Mouse (Mus musculus) liver, embryonic 14.5 days (tissue): ENCODE measurements around the gene Rhox13. TPM values are rescaled to one million over a fixed set of nuclear protein-coding genes. Genes with fewer than 3 reads are reported as not detected.

ENCODE experiments used
- ATAC-seq: fragments of 200-750 bp; cut with Nextera tagmentation; 2 replicates; pipeline ENCODE4 v1.8.0; 2017; ENCODE audit warnings: moderate number of reproducible peaks, mild to moderate bottlenecking, moderate library complexity; ENCODE audit not compliant: insufficient read depth
- DNase-seq, 3 experiments: peaks; one replicate each; pipeline ENCODE4 v3.0.0-alpha.2; 2012 to 2013; ENCODE audit warnings: low read depth in 3 of 3, low spot score in 3 of 3
- H3K27ac ChIP-seq: fragments of 300-500 bp; sonication (generic); 2 replicates; pipeline ENCODE4 v1.5.1; 2014; ENCODE audit warnings: moderate library complexity, mild to moderate bottlenecking, control low read depth, inconsistent platforms
- H3K27me3 ChIP-seq: fragments of 300-500 bp; sonication (generic); 2 replicates; pipeline ENCODE4 v1.6.1; 2014; ENCODE audit warnings: mild to moderate bottlenecking, low read length, moderate library complexity; ENCODE audit not compliant: control insufficient read depth, insufficient read depth
- H3K36me3 ChIP-seq: fragments of 300-500 bp; sonication (generic); replicated peaks from 2 replicates; pipeline ENCODE4 v1.6.1; 2014; ENCODE audit warnings: low read depth; ENCODE audit not compliant: control insufficient read depth, insufficient read depth
- H3K4me1 ChIP-seq, 2 experiments: fragments of 200-500 bp in 1 of 2; fragments of 300-500 bp in 1 of 2; sonication (generic) in 1 of 2; replicated peaks; 2 replicates each; pipeline ENCODE4 v1.6.1; 2012 to 2014; ENCODE audit warnings: antibody characterized with exemption in 1 of 2, inconsistent platforms in 1 of 2, low read length in 1 of 2; ENCODE audit not compliant: control insufficient read depth in 2 of 2, insufficient read depth in 2 of 2
- H3K4me2 ChIP-seq: fragments of 300-500 bp; sonication (generic); 2 replicates; pipeline ENCODE4 v1.6.1; 2014; ENCODE audit warnings: low read depth, mild to moderate bottlenecking, control low read depth, moderate library complexity
- H3K4me3 ChIP-seq, 2 experiments: fragments of 200-500 bp in 1 of 2; fragments of 300-500 bp in 1 of 2; sonication (generic) in 1 of 2; 2 replicates each; pipeline ENCODE4 v1.5.1; 2012 to 2014; ENCODE audit warnings: low read depth in 2 of 2, low read length in 2 of 2, mild to moderate bottlenecking in 2 of 2, control low read depth in 1 of 2, inconsistent platforms in 1 of 2, moderate library complexity in 1 of 2; ENCODE audit not compliant: insufficient read depth in 1 of 2
- H3K9ac ChIP-seq: fragments of 300-500 bp; sonication (generic); replicated peaks from 2 replicates; pipeline ENCODE4 v1.6.1; 2014; ENCODE audit warnings: mild to moderate bottlenecking, control low read depth, moderate library complexity
- H3K9me3 ChIP-seq: fragments of 300-500 bp; sonication (generic); 2 replicates; pipeline ENCODE4 v1.6.1; 2016; ENCODE audit warnings: low read length, mixed read lengths; ENCODE audit not compliant: control insufficient read depth
- CTCF ChIP-seq: IDR thresholded peaks from 2 replicates; pipeline ENCODE4 v1.5.1; 2016; ENCODE audit warnings: antibody characterized with exemption, low read depth, control low read depth
- EP300 ChIP-seq: IDR thresholded peaks from 2 replicates; pipeline ENCODE4 v1.6.1; 2016; ENCODE audit warnings: antibody characterized with exemption, low read depth
- WGBS: fragments of 180-500 bp; shearing (Covaris S2); extraction: QIAGEN DNeasy Blood & Tissue Kit; methylation state at CpG from one replicate; pipeline ENCODE4 v1.1.7; 2014; ENCODE audit not compliant: insufficient replicate concordance; 5-methylcytosine and 5-hydroxymethylcytosine counted together
- polyA plus RNA-seq, 2 experiments: library from polyadenylated mRNA; depleted of rRNA in 1 of 2; stranded (reverse) in 1 of 2; unstranded in 1 of 2; fragments of >200 nt; fragmentation: Nextera tagmentation in 1 of 2; extraction: Ambion mirVana in 1 of 2; gene quantifications; 2 replicates each; pipeline versions ENCODE4 v1.2.1 to v1.2.3; 2012 to 2014

Rhox13 gene
- polyA plus RNA-seq, 2 experiments: not detected

GRCm38 (mm10) chrX:38159097-38159496 is 38.1 kb downstream of the Rhox13 start:
- Histone ChIP-seq H3K4me1 (no peaks in the 10 kb centered on the region), H3K4me3 (no peak overlapping the region), H3K36me3 (no peaks in the 10 kb centered on the region), H3K27ac (no peak overlapping the region), H3K4me2 (no peak overlapping the region), H3K9me3 (no peaks in the 10 kb centered on the region), H3K9ac (no peak overlapping the region), H3K27me3 (no peaks in the 10 kb centered on the region)
- no peak for ATAC-seq
- DNase-seq: no peak
- WGBS: 32% methylated on average over 1 of the region's 1 CpGs
- no peak for TF ChIP-seq CTCF
- TF ChIP-seq EP300: no peak

- no peak overlapping the region for H3K4me2 ChIP-seq
- DNase-seq (no peak), ATAC-seq (no peak)
- no peak overlapping the region for H3K9ac ChIP-seq
- TF ChIP-seq CTCF (no peak), EP300 (no peak)
- H3K27ac ChIP-seq: no peak overlapping the region
- no peaks in the 10 kb centered on the region for H3K4me1 ChIP-seq
- H3K27me3 ChIP-seq: no peaks in the 10 kb centered on the region
- 68% methylated on average over 3 of the region's 3 CpGs for WGBS
- H3K36me3 ChIP-seq: no peaks in the 10 kb centered on the region
- H3K9me3 ChIP-seq: no peaks in the 10 kb centered on the region
- H3K4me3 ChIP-seq: no peak overlapping the region
Observed at GRCm38 (mm10) chrX:38165315-38165714, 44.3 kb downstream of the Rhox13 start.

- TF ChIP-seq EP300 (no peak), CTCF (no peak)
- Histone ChIP-seq H3K9me3 (no peaks in the 10 kb centered on the region), H3K4me2 (no peak overlapping the region), H3K27ac (no peak overlapping the region), H3K4me3 (no peak overlapping the region), H3K4me1 (no peaks in the 10 kb centered on the region), H3K27me3 (no peaks in the 10 kb centered on the region), H3K36me3 (no peaks in the 10 kb centered on the region), H3K9ac (no peak overlapping the region)
- DNase-seq: no peak
- no peak for ATAC-seq
- 63% methylated on average over 9 of the region's 9 CpGs for WGBS
Observed at GRCm38 (mm10) chrX:38166064-38166463, 45.0 kb downstream of the Rhox13 start.

- no peak overlapping the region for H3K4me3 ChIP-seq
- H3K27ac ChIP-seq: no peak overlapping the region
- no peak overlapping the region for H3K4me2 ChIP-seq
- TF ChIP-seq CTCF: no peak
- no peak for TF ChIP-seq EP300
- H3K9ac ChIP-seq: no peak overlapping the region
- no peaks in the 10 kb centered on the region for H3K4me1 ChIP-seq
- H3K36me3 ChIP-seq: no peaks in the 10 kb centered on the region
- ATAC-seq (no peak), DNase-seq (no peak)
- WGBS: 62% methylated on average over 4 of the region's 4 CpGs
- no peaks in the 10 kb centered on the region for H3K9me3 ChIP-seq
- H3K27me3 ChIP-seq: no peaks in the 10 kb centered on the region
Observed at GRCm38 (mm10) chrX:38166592-38166991, 45.6 kb downstream of the Rhox13 start.

Other genes with a start within 250 kb of the Rhox13 start
- gene Rhox8, start 242.3 kb upstream of the Rhox13 start, polyA plus RNA-seq (2012; rRNA removed): not detected in 2 replicates
- not detected in 2 replicates for gene Rhox8, start 242.3 kb upstream of the Rhox13 start, polyA plus RNA-seq (2014; fragmentation: Nextera tagmentation; extraction: Ambion mirVana)
- gene Rhox7b, start 224.0 kb upstream of the Rhox13 start, polyA plus RNA-seq (2012; rRNA removed): not detected in 2 replicates
- gene Rhox7b, start 224.0 kb upstream of the Rhox13 start, polyA plus RNA-seq (2014; fragmentation: Nextera tagmentation; extraction: Ambion mirVana): not detected in 2 replicates
- not detected in 2 replicates for gene Rhox9, start 219.4 kb upstream of the Rhox13 start, polyA plus RNA-seq (2012; rRNA removed)
- not detected in 2 replicates for gene Rhox9, start 219.4 kb upstream of the Rhox13 start, polyA plus RNA-seq (2014; fragmentation: Nextera tagmentation; extraction: Ambion mirVana)
- gene Btg1-ps1, start 102.4 kb upstream of the Rhox13 start, polyA plus RNA-seq (2012; rRNA removed): not detected in 2 replicates
- not detected in 2 replicates for gene Btg1-ps1, start 102.4 kb upstream of the Rhox13 start, polyA plus RNA-seq (2014; fragmentation: Nextera tagmentation; extraction: Ambion mirVana)
- gene Btg1-ps2, start 78.1 kb upstream of the Rhox13 start, polyA plus RNA-seq (2012; rRNA removed): not detected in 2 replicates
- gene Btg1-ps2, start 78.1 kb upstream of the Rhox13 start, polyA plus RNA-seq (2014; fragmentation: Nextera tagmentation; extraction: Ambion mirVana): not detected in 2 replicates
- not detected in 2 replicates for gene Rhox10, start 54.7 kb upstream of the Rhox13 start, polyA plus RNA-seq (2012; rRNA removed)
- gene Rhox10, start 54.7 kb upstream of the Rhox13 start, polyA plus RNA-seq (2014; fragmentation: Nextera tagmentation; extraction: Ambion mirVana): not detected in 2 replicates
- gene Rhox11, start 36.1 kb upstream of the Rhox13 start, polyA plus RNA-seq (2012; rRNA removed): not detected in 2 replicates
- gene Rhox11, start 36.1 kb upstream of the Rhox13 start, polyA plus RNA-seq (2014; fragmentation: Nextera tagmentation; extraction: Ambion mirVana): not detected in 2 replicates
- not detected in 2 replicates for gene Rhox12, start 10.3 kb upstream of the Rhox13 start, polyA plus RNA-seq (2012; rRNA removed)
- gene Rhox12, start 10.3 kb upstream of the Rhox13 start, polyA plus RNA-seq (2014; fragmentation: Nextera tagmentation; extraction: Ambion mirVana): not detected in 2 replicates
- gene Zbtb33, start 68.6 kb downstream of the Rhox13 start, polyA plus RNA-seq (2012; rRNA removed): 1.5 and 2.6 TPM in 2 replicates
- 1.2 and 1.3 TPM in 2 replicates for gene Zbtb33, start 68.6 kb downstream of the Rhox13 start, polyA plus RNA-seq (2014; fragmentation: Nextera tagmentation; extraction: Ambion mirVana)
- 0.41 and 0.44 TPM in 2 replicates for gene Tmem255a, start 131.2 kb downstream of the Rhox13 start, polyA plus RNA-seq (2012; rRNA removed)
- 1.4 TPM in 2 replicates for gene Tmem255a, start 131.2 kb downstream of the Rhox13 start, polyA plus RNA-seq (2014; fragmentation: Nextera tagmentation; extraction: Ambion mirVana)
- gene Atp1b4, start 195.0 kb downstream of the Rhox13 start, polyA plus RNA-seq (2012; rRNA removed): not detected in 2 replicates
- gene Atp1b4, start 195.0 kb downstream of the Rhox13 start, polyA plus RNA-seq (2014; fragmentation: Nextera tagmentation; extraction: Ambion mirVana): not detected in 2 replicates